Comparison of ENCODE assay signal across 22 mouse cellular contexts in genomic region chr12:99956411-99956810, GRCm38 (mm10). TPM values are rescaled to one million over a fixed set of nuclear protein-coding genes. Genes with fewer than 3 reads are reported as not detected.
DNase-seq lines count a peak whose midpoint lies in the region; TF ChIP-seq lines count a peak whose summit lies in the region.
"Had no signal": no experiment of that assay in that cellular context is flagged by ENCODE, and none has a peak within 500 bp of the region (broad histone marks: within the 10 kb centered on the region; RNA-seq: fewer than 3 reads in every experiment).

No protein-coding gene starts in this region.

- no peaks in the 10 kb centered on the region for H3K9me3 ChIP-seq in embryonic facial prominence, embryonic 10.5 days
- H3K9me3 ChIP-seq: embryonic facial prominence, embryonic 15.5 days; heart, embryonic 15.5 days; hindbrain, embryonic 10.5 days; liver, embryonic 12.5 days; neural tube, embryonic 12.5 days had no signal

- H3K4me1 ChIP-seq in embryonic facial prominence, embryonic 10.5 days, result peaks cover 19% of the 10 kb centered on the region
- H3K4me1 ChIP-seq: heart, embryonic 15.5 days had no signal

- no peak overlapping the region for H3K27ac ChIP-seq in layer of hippocampus, adult 2 months
- H3K27ac ChIP-seq in macrophage, result peak overlapping the region; percentile 48
- no peak overlapping the region for H3K27ac ChIP-seq in embryonic facial prominence, embryonic 10.5 days (replicated peaks)
- H3K27ac ChIP-seq: embryonic facial prominence, embryonic 15.5 days; gastrocnemius, adult 2 months; heart, embryonic 15.5 days; hindbrain, embryonic 10.5 days; hindbrain, postnatal 0 days; kidney, postnatal 0 days; liver, embryonic 12.5 days; neural tube, embryonic 12.5 days had no signal

- intact Hi-C loops in gastrocnemius, postnatal 36 days (cut with DNase I), result no loop called here

- WGBS in macrophage (ENCODE audit: missing documents), result 9% methylated on average over 5 of the region's 7 CpGs
- 81% methylated on average over 7 of the region's 7 CpGs for WGBS in embryonic facial prominence, embryonic 10.5 days

- H3K36me3 ChIP-seq in macrophage (ENCODE audit: inconsistent target), result no peaks in the 10 kb centered on the region
- no peaks in the 10 kb centered on the region for H3K36me3 ChIP-seq in splenic B cell, adult 2 months (ENCODE audit: control insufficient read depth, insufficient read depth, low read length, poor library complexity, severe bottlenecking)
- peaks cover 13% of the 10 kb centered on the region; the same call in 1 of the 2 replicates for H3K36me3 ChIP-seq in embryonic facial prominence, embryonic 10.5 days (replicated peaks)
- H3K36me3 ChIP-seq: heart, embryonic 15.5 days had no signal

- no peaks in the 10 kb centered on the region for H3K27me3 ChIP-seq in splenic B cell, adult 2 months (ENCODE audit: control insufficient read depth, insufficient read depth, low read length, poor library complexity, severe bottlenecking)
- peaks cover 16% of the 10 kb centered on the region for H3K27me3 ChIP-seq in embryonic facial prominence, embryonic 10.5 days (replicated peaks; ENCODE audit: low read depth, poor library complexity, severe bottlenecking)
- H3K27me3 ChIP-seq: liver, embryonic 12.5 days had no signal

- DNase-seq in layer of hippocampus, adult 9-11 months, result peak; percentile 31
- no peak for DNase-seq in layer of hippocampus, adult 2 months (ENCODE audit: low spot score in 2 of 2)
- peak; percentile 71 to 74 for DNase-seq in spleen, postnatal 36 days (ENCODE audit: low spot score in 2 of 2)
- DNase-seq in spleen, postnatal 14 days (ENCODE audit: low spot score in 2 of 2), result no peak
- DNase-seq in splenic B cell, adult 2 months (ENCODE audit: low read depth, low spot score), result peak; percentile 68
- DNase-seq in embryonic facial prominence, embryonic 10.5 days (ENCODE audit: low spot score), result no peak
- DNase-seq in gastrocnemius, postnatal 36 days, result no peak
- DNase-seq: adrenal gland, adult 2 months; cerebellum, postnatal 14 days; embryo, embryonic 11 days; gastrocnemius, adult 2 months; kidney, adult 11 months; right cerebral cortex, adult 18-20 months; thymus, postnatal 36 days had no signal

- H3K4me3 ChIP-seq in layer of hippocampus, adult 2 months, result no peak overlapping the region
- no peak overlapping the region for H3K4me3 ChIP-seq in macrophage (ENCODE audit: inconsistent target)
- no peak overlapping the region for H3K4me3 ChIP-seq in embryonic facial prominence, embryonic 10.5 days
- H3K4me3 ChIP-seq: embryonic facial prominence, embryonic 15.5 days; gastrocnemius, adult 2 months; heart, embryonic 15.5 days; hindbrain, embryonic 10.5 days; liver, embryonic 12.5 days; neural tube, embryonic 12.5 days had no signal

- no peaks in the 10 kb centered on the region for H3K79me2 ChIP-seq in macrophage (ENCODE audit: inconsistent target)

- no peak for TF ChIP-seq CTCF in layer of hippocampus, adult 2 months (conservative IDR thresholded peaks at IDR 0.05)

RNA-seq across cellular contexts. Expression of gene Kcnk13, which starts 7.9 kb away (rescaled TPM):
- total RNA-seq in layer of hippocampus, adult 2 months (2021), result 1 to 10 TPM; 6.2 to 6.9 TPM
- 10 to 100 TPM; 12.0 to 78.2 (median 28.1) TPM for total RNA-seq in macrophage (2018; cell fraction: chromatin; rRNA removed)
- total RNA-seq in macrophage (2018; cell fraction: cytosol; rRNA removed), result 10 to 100 TPM; 14.0 to 35.5 (median 22.2) TPM
- 10 to 100 TPM; 26.0 to 83.7 (median 40.4) TPM for total RNA-seq in macrophage (2018; cell fraction: nucleus; rRNA removed)
- polyA plus RNA-seq in macrophage (2018), result 14.2 to 39.1 TPM (median 20.5 TPM) in 3 replicates
- 0.09 and 0.16 TPM in 2 replicates for polyA plus RNA-seq in embryonic facial prominence, embryonic 10.5 days (2016; fragmentation: Nextera tagmentation; extraction: Ambion mirVana)
- total RNA-seq in gastrocnemius, postnatal 36 days (2021), result under 1 TPM; 0.10 to 0.47 TPM

Comparison
In these comparisons a context has a peak if more than half of its experiments do, and no peak if none do; other contexts are left out.
1. DNase-seq: peak in layer of hippocampus, adult 9-11 months (single experiment), spleen, postnatal 36 days (2 of 2) and splenic B cell, adult 2 months (single experiment); none in layer of hippocampus, adult 2 months (0 of 2), spleen, postnatal 14 days (0 of 2), embryonic facial prominence, embryonic 10.5 days (single experiment) and gastrocnemius, postnatal 36 days (0 of 2).
2. RNA of gene Kcnk13, which starts 7.9 kb away (total RNA-seq): 6.2 to 6.9 TPM in layer of hippocampus, adult 2 months; 0.10 to 0.47 TPM in gastrocnemius, postnatal 36 days; every median in the first group is over 4 times any median in the second.